Mouse (Mus musculus): ENCODE measurements around the gene Il17re. TPM values are rescaled to one million over a fixed set of nuclear protein-coding genes. Genes with fewer than 3 reads are reported as not detected.

Gene Il17re
- polyA plus RNA-seq (2012; rRNA removed) = 44.5 and 106 TPM in 2 replicates

DNA sequence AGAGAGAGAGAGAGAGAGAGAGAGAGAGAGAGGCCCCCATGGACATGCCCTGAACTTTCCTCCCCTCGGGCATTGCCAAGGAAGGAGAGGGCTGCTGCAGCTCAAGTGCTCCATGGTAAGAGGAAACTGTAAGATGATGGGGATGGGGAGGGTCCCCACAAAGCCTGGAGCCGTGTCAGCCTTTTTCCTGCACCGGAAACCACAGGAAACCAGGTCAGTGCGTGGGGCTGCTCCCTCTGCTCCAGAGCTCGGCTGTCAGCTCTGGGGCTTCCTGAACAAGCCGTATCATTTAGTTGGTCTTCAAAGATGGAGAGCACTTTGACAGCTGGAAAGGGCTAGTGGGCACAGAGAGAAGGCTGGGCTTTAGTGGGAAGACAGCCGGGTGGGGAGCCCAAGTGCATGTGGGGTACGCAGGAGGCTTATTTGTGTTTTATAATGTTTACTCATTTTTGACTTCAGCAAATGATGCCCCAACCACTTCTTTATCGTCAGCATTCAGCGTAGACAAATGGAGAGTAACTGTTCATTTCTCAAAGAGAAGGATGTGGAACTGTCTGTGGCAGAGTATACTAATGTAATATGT is at the start of gene Il17re:
Gene Il17re, plus strand, starts transcription at position 533 of the 583 bp plus-strand sequence.

DNA sequence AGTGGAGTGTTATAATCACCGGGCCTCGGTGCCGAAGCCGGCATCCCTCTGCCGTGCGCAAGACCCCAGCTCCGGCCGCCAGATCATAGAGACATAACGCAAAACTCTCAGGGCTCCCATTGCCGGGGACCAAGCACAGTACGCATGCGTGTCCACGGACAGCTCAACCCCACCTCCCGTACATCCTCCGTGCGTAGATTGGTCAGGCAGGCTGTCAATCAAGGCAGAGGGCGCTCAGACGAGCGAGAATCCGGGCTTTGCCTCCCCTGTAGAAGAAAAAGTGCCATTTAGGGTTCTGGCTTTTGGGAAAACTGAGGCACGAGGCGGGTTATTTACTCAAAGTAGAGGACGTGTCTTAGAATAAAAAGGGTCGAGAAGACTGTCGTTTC is 39.1 kb upstream of the Il17re start, which contains the start of gene Rpusd3:
Gene Rpusd3, minus strand, starts transcription at position 142 of the 389 bp plus-strand sequence.

DNA sequence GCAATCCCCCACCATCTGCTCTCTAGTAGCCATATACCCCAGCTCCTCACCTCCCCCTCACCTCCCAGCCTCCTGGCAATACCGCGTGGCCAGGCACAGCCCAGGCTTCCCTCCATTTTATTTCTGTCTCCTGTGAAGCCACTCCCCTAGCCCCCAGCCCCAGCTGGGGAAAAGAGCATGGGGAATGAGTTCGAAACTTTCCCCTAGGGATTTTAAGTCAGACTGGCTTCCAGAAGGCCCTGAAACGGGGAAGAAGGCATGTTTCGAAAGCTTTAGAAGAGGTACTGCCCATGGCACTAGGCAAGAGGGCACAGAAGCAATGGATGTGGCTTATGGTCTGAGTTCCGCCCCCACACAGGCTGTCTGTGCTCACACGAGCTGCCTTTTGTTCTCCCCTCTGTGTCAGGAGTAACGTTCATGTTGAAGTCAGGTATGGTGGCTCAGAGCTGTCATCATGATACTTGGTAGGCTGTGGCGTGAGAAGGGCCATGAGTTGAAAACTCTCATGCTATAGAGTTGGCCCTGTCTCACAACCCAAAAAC is 22.5 kb upstream of the Il17re start, which contains the start of gene Cidec:
Gene Cidec, minus strand, starts transcription at position 97 of the 542 bp plus-strand sequence.

DNA sequence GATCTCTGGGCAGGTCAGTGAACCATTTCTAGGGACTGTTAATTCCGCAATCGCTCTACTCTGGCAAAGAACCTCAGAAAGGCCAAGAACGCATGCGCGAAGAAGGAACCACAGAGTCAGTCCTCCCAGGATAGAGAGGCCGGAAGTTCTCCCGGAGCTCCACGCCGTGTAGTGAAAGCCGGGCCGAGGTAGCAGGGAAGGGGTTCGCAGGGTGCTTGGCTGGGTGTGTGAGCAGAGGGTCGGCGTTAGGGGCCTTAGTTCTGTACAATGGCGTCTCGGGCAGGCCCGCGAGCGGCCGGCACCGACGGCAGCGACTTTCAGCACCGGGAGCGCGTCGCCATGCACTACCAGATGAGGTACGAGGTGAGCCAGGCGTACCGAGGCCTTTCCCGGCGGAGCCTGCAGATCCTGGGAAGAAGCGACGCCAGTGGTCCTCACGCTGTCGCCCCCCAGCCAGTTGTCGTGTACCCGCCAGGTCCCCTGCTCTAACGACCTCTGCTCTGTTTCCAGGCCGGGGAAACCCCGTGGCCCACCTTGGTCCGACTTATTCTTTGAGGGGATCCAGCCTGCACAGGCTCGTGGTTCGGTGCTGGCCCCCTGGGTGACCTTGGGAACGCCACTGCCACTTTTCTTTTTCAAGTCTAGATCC is 15.7 kb upstream of the Il17re start, which contains the start of gene Jagn1:
Gene Jagn1, plus strand, starts transcription at position 128 of the 649 bp plus-strand sequence.

DNA sequence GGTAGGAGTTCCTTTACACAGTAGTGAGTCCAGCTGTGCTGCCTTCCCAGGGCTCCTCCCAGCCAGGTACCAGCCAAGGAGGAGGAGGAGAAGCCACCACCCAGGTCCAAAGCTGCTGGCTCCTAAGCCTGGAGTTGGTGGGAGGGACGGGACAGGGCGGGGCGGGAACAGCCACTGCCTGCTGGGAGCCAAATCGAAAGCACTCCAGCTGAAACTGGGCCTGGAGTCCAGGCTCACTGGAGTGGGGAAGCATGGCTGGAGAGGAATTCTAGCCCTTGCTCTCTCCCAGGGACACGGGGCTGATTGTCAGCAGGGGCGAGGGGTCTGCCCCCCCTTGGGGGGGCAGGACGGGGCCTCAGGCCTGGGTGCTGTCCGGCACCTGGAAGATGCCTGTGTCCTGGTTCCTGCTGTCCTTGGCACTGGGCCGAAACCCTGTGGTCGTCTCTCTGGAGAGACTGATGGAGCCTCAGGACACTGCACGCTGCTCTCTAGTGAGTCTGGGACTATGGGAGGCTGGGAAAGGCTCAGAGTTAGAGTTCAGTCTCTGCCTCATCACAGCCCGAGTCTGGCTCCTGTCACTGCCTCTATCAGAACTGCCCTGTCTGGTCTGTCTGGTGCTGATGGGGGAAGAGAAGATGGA is 13.1 kb downstream of the Il17re start, which contains the start of gene Il17rc:
Gene Il17rc, plus strand, starts transcription at position 131 of the 640 bp plus-strand sequence.

DNA sequence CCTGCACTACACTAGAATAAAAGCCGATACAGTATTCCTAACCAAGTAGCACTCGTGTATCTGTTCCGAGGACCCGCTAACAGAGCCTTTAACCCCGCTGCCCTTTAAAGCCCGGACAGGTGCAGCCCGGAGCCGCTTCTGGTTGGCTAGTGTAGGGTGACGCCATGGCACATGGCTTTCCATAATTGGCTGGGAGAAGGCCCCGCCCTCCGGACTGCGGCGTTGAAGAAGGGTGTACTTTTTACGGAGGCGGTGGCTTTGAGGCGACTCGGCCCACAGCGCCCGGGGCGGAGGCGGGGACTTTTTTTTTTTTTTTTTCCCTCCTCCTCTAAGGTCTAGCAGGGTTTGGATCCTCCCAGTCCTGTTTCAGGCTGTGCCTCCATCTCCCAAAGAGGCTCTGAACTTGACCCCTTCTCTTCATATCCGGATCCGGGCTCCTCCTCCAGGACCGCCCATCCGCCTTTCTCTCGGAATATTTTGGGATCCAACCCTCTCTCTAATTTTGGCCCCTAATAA is 24.9 kb downstream of the Il17re start, which contains the start of gene Creld1:
Gene Creld1, plus strand, starts transcription at position 198 of the 516 bp plus-strand sequence.

GRCm38 (mm10) chr6:113501388-113502084 is 43.3 kb downstream of the Il17re start, which contains the start of gene Prrt3:
Gene Prrt3 (minus strand): TSS chr6:113501931.

Other genes with a start within 250 kb of the Il17re start
- 31.6 and 32.2 TPM in 2 replicates for gene Mtmr14, start 220.6 kb upstream of the Il17re start, polyA plus RNA-seq (2012; rRNA removed)
- not detected in 2 replicates for gene Cpne9, start 176.2 kb upstream of the Il17re start, polyA plus RNA-seq (2012; rRNA removed)
- 5.8 and 7.2 TPM in 2 replicates for gene Brpf1, start 151.3 kb upstream of the Il17re start, polyA plus RNA-seq (2012; rRNA removed)
- 5.8 and 6.4 TPM in 2 replicates for gene Ogg1, start 131.5 kb upstream of the Il17re start, polyA plus RNA-seq (2012; rRNA removed)
- gene Camk1, start 114.5 kb upstream of the Il17re start, polyA plus RNA-seq (2012; rRNA removed) = 22.2 and 23.6 TPM in 2 replicates
- gene Tada3, start 80.6 kb upstream of the Il17re start, polyA plus RNA-seq (2012; rRNA removed) = 8.7 and 11.1 TPM in 2 replicates
- gene Arpc4, start 80.4 kb upstream of the Il17re start, polyA plus RNA-seq (2012; rRNA removed) = 41.2 and 47.5 TPM in 2 replicates
- gene Ttll3, start 69.2 kb upstream of the Il17re start, polyA plus RNA-seq (2012; rRNA removed) = 5.5 and 6.9 TPM in 2 replicates
- 27.0 and 55.6 TPM in 2 replicates for gene Rpusd3, start 39.1 kb upstream of the Il17re start, polyA plus RNA-seq (2012; rRNA removed)
- gene Cidec, start 22.7 kb upstream of the Il17re start, polyA plus RNA-seq (2012; rRNA removed) = 36.8 and 48.6 TPM in 2 replicates
- 31.7 and 33.8 TPM in 2 replicates for gene Jagn1, start 15.9 kb upstream of the Il17re start, polyA plus RNA-seq (2012; rRNA removed)
- 212 and 257 TPM in 2 replicates for gene Il17rc, start 12.9 kb downstream of the Il17re start, polyA plus RNA-seq (2012; rRNA removed)
- 6.5 and 8.5 TPM in 2 replicates for gene Creld1, start 24.8 kb downstream of the Il17re start, polyA plus RNA-seq (2012; rRNA removed)
- gene Prrt3, start 43.4 kb downstream of the Il17re start, polyA plus RNA-seq (2012; rRNA removed) = 0.10 TPM in 1 of 2 replicates, not detected in the other
- gene Emc3, start 73.2 kb downstream of the Il17re start, polyA plus RNA-seq (2012; rRNA removed) = 12.8 and 13.2 TPM in 2 replicates
- 0.50 and 0.67 TPM in 2 replicates for gene Fancd2, start 73.2 kb downstream of the Il17re start, polyA plus RNA-seq (2012; rRNA removed)
- gene Fancd2os, start 142.2 kb downstream of the Il17re start, polyA plus RNA-seq (2012; rRNA removed) = not detected in 2 replicates
- gene Brk1, start 146.3 kb downstream of the Il17re start, polyA plus RNA-seq (2012; rRNA removed) = 58.4 and 60.6 TPM in 2 replicates
- gene Vhl, start 165.5 kb downstream of the Il17re start, polyA plus RNA-seq (2012; rRNA removed) = 5.0 and 5.8 TPM in 2 replicates
- 13.4 and 15.3 TPM in 2 replicates for gene Irak2, start 180.0 kb downstream of the Il17re start, polyA plus RNA-seq (2012; rRNA removed)
- gene Tatdn2, start 238.6 kb downstream of the Il17re start, polyA plus RNA-seq (2012; rRNA removed) = 12.2 and 12.3 TPM in 2 replicates

Data from stomach, adult 2 months (tissue).